ENCODE assay signal across 11 mouse cellular contexts in genomic region chr14:79299230-79299629, GRCm38 (mm10). TPM values are rescaled to one million over a fixed set of nuclear protein-coding genes. Genes with fewer than 3 reads are reported as not detected.
DNase-seq lines count a peak whose midpoint lies in the region; ATAC-seq and TF ChIP-seq lines count a peak whose summit lies in the region.
"Had no signal": no experiment of that assay in that cellular context is flagged by ENCODE, and none has a peak within 500 bp of the region (broad histone marks: within the 10 kb centered on the region; RNA-seq: fewer than 3 reads in every experiment).

No protein-coding gene starts in this region.

- TF ChIP-seq CTCF in heart, postnatal 0 days (IDR thresholded peaks at IDR 0.05; ENCODE audit: low read depth) = no peak

- H3K4me2 ChIP-seq in heart, postnatal 0 days (ENCODE audit: low read depth, low read length) = peak overlapping the region; percentile 77
- H3K4me2 ChIP-seq in midbrain, embryonic 16.5 days (ENCODE audit: low read length) = peak overlapping the region; percentile 31
- H3K4me2 ChIP-seq in midbrain, embryonic 14.5 days (ENCODE audit: low read length) = no peak overlapping the region; the same call in 1 of the 2 replicates
- peak overlapping the region; percentile 41 for H3K4me2 ChIP-seq in hindbrain, embryonic 16.5 days (ENCODE audit: low read length)
- peak overlapping the region; percentile 19; the same call in 1 of the 2 replicates for H3K4me2 ChIP-seq in stomach, embryonic 15.5 days

- peaks cover 4% of the 10 kb centered on the region; the same call in 1 of the 2 replicates for H3K4me1 ChIP-seq in heart, postnatal 0 days (ENCODE audit: control insufficient read depth, insufficient read depth)
- H3K4me1 ChIP-seq in midbrain, embryonic 16.5 days (ENCODE audit: control insufficient read depth, insufficient read depth, low read length) = peaks cover 17% of the 10 kb centered on the region
- peaks cover 9% of the 10 kb centered on the region for H3K4me1 ChIP-seq in midbrain, embryonic 14.5 days (ENCODE audit: control insufficient read depth, insufficient read depth, low read length)
- peaks cover 12% of the 10 kb centered on the region; the same call in 1 of the 2 replicates for H3K4me1 ChIP-seq in hindbrain, embryonic 16.5 days (ENCODE audit: control insufficient read depth, insufficient read depth, low read depth, low read length)
- peaks cover 11% of the 10 kb centered on the region; the same call in 1 of the 2 replicates for H3K4me1 ChIP-seq in stomach, embryonic 15.5 days

- H3K9me3 ChIP-seq in heart, postnatal 0 days (replicated peaks; ENCODE audit: control insufficient read depth, low read length) = no peaks in the 10 kb centered on the region
- no peaks in the 10 kb centered on the region for H3K9me3 ChIP-seq in midbrain, embryonic 16.5 days (replicated peaks; ENCODE audit: control insufficient read depth, low read length, poor library complexity, severe bottlenecking)
- no peaks in the 10 kb centered on the region for H3K9me3 ChIP-seq in midbrain, embryonic 14.5 days (ENCODE audit: control insufficient read depth, low read length)
- H3K9me3 ChIP-seq in hindbrain, embryonic 16.5 days (ENCODE audit: control insufficient read depth, low read length) = no peaks in the 10 kb centered on the region
- no peaks in the 10 kb centered on the region for H3K9me3 ChIP-seq in stomach, embryonic 15.5 days

- no peaks in the 10 kb centered on the region for H3K36me3 ChIP-seq in heart, postnatal 0 days (replicated peaks; ENCODE audit: control insufficient read depth, insufficient read depth, low read length)
- H3K36me3 ChIP-seq in midbrain, embryonic 16.5 days (ENCODE audit: control insufficient read depth, insufficient read depth, low read length) = no peaks in the 10 kb centered on the region
- H3K36me3 ChIP-seq in midbrain, embryonic 14.5 days (ENCODE audit: control insufficient read depth, insufficient read depth, low read length) = no peaks in the 10 kb centered on the region
- H3K36me3 ChIP-seq in hindbrain, embryonic 16.5 days (ENCODE audit: control insufficient read depth, insufficient read depth, low read length) = no peaks in the 10 kb centered on the region
- H3K36me3 ChIP-seq in stomach, embryonic 15.5 days = no peaks in the 10 kb centered on the region

- TF ChIP-seq EP300 in heart, postnatal 0 days (IDR thresholded peaks at IDR 0.05; ENCODE audit: low read depth) = no peak

- ATAC-seq in heart, postnatal 0 days (ENCODE audit: insufficient read depth, low read depth) = no peak
- ATAC-seq in midbrain, embryonic 16.5 days = no peak
- ATAC-seq in midbrain, embryonic 14.5 days (ENCODE audit: low FRiP score, low TSS enrichment) = no peak
- ATAC-seq in hindbrain, embryonic 16.5 days = no peak
- no peak for ATAC-seq in stomach, embryonic 15.5 days (ENCODE audit: insufficient read depth, low FRiP score, low read depth)

- no peak overlapping the region for H3K9ac ChIP-seq in heart, postnatal 0 days (replicated peaks; ENCODE audit: low read depth, low read length)
- H3K9ac ChIP-seq in midbrain, embryonic 16.5 days (ENCODE audit: low read depth, low read length) = no peak overlapping the region
- no peak overlapping the region for H3K9ac ChIP-seq in midbrain, embryonic 14.5 days (replicated peaks; ENCODE audit: low read length)
- H3K9ac ChIP-seq in hindbrain, embryonic 16.5 days (ENCODE audit: low read depth, low read length) = no peak overlapping the region
- no peak overlapping the region for H3K9ac ChIP-seq in stomach, embryonic 15.5 days

- no peak for DNase-seq in heart, postnatal 0 days (ENCODE audit: low spot score)
- DNase-seq in heart, adult 11 months = no peak
- DNase-seq in midbrain, embryonic 14.5 days = no peak
- no peak for DNase-seq in yolk sac, embryonic 10.5 days (ENCODE audit: low spot score)
- DNase-seq in embryo, embryonic 10 days (ENCODE audit: low spot score) = no peak

- no peak overlapping the region for H3K27ac ChIP-seq in heart, postnatal 0 days (ENCODE audit: low read depth)
- no peak overlapping the region for H3K27ac ChIP-seq in midbrain, embryonic 16.5 days (ENCODE audit: low read length)
- no peak overlapping the region for H3K27ac ChIP-seq in midbrain, embryonic 14.5 days (replicated peaks; ENCODE audit: low read depth, low read length)
- no peak overlapping the region for H3K27ac ChIP-seq in hindbrain, embryonic 16.5 days (ENCODE audit: low read depth, low read length)
- no peak overlapping the region for H3K27ac ChIP-seq in stomach, embryonic 15.5 days

- WGBS in heart, postnatal 0 days = 73% methylated on average over 4 of the region's 4 CpGs
- 63% methylated on average over 4 of the region's 4 CpGs for WGBS in midbrain, embryonic 16.5 days
- WGBS in midbrain, embryonic 14.5 days = 48% methylated on average over 4 of the region's 4 CpGs
- 42% methylated on average over 4 of the region's 4 CpGs for whole genome bisulfite sequencing in hindbrain, embryonic 16.5 days
- 58% methylated on average over 4 of the region's 4 CpGs for WGBS in stomach, embryonic 15.5 days

- H3K27me3 ChIP-seq in heart, postnatal 0 days (ENCODE audit: control insufficient read depth, insufficient read depth, low read length) = peaks cover 11% of the 10 kb centered on the region; the same call in 1 of the 2 replicates
- H3K27me3 ChIP-seq in midbrain, embryonic 16.5 days (ENCODE audit: control insufficient read depth, insufficient read depth, low read depth, low read length) = peaks cover 4% of the 10 kb centered on the region
- peaks cover 19% of the 10 kb centered on the region for H3K27me3 ChIP-seq in midbrain, embryonic 14.5 days (ENCODE audit: control insufficient read depth, insufficient read depth, low read length)
- peaks cover 7% of the 10 kb centered on the region for H3K27me3 ChIP-seq in hindbrain, embryonic 16.5 days (replicated peaks; ENCODE audit: control insufficient read depth, insufficient read depth, low read length)
- peaks cover 4% of the 10 kb centered on the region; the same call in 1 of the 2 replicates for H3K27me3 ChIP-seq in stomach, embryonic 15.5 days (replicated peaks)

- H3K4me3 ChIP-seq in heart, postnatal 0 days (ENCODE audit: low read depth, low read length) = peak overlapping the region; percentile 11; the same call in 1 of the 2 replicates
- H3K4me3 ChIP-seq in midbrain, embryonic 16.5 days (ENCODE audit: low read depth, low read length) = peak overlapping the region; percentile 4; the same call in 1 of the 2 replicates
- H3K4me3 ChIP-seq in midbrain, embryonic 14.5 days (replicated peaks; ENCODE audit: low read depth, low read length) = no peak overlapping the region
- peak overlapping the region; percentile 13; the same call in 1 of the 2 replicates for H3K4me3 ChIP-seq in hindbrain, embryonic 16.5 days (ENCODE audit: low read length)
- no peak overlapping the region; the same call in 1 of the 2 replicates for H3K4me3 ChIP-seq in stomach, embryonic 15.5 days (replicated peaks)

RNA-seq across cellular contexts. Expression of gene Rgcc, which starts 2.2 kb away (rescaled TPM):
- total RNA-seq in heart, postnatal 0 days (2014; rRNA removed; ENCODE audit: low replicate concordance) = 21.4 and 43.4 TPM in 2 replicates
- polyA plus RNA-seq in heart, postnatal 0 days (2015; fragmentation: Nextera tagmentation; extraction: Ambion mirVana) = 43.6 and 51.8 TPM in 2 replicates
- polyA plus RNA-seq in midbrain, embryonic 16.5 days (2015; fragmentation: Nextera tagmentation; extraction: Ambion mirVana) = 26.3 and 36.4 TPM in 2 replicates
- 19.9 and 25.0 TPM in 2 replicates for polyA plus RNA-seq in midbrain, embryonic 14.5 days (2014; fragmentation: Nextera tagmentation; extraction: Ambion mirVana)
- polyA plus RNA-seq in hindbrain, embryonic 16.5 days (2015; fragmentation: Nextera tagmentation; extraction: Ambion mirVana) = 49.0 and 59.3 TPM in 2 replicates
- 52.5 and 71.6 TPM in 2 replicates for polyA plus RNA-seq in stomach, embryonic 15.5 days (2015; fragmentation: Nextera tagmentation; extraction: Ambion mirVana)

RNA-seq across cellular contexts. Expression of gene Zfp957, which starts 52.1 kb away (rescaled TPM):
- total RNA-seq in heart, postnatal 0 days (2014; rRNA removed; ENCODE audit: low replicate concordance) = not detected in 2 replicates
- not detected in 2 replicates for polyA plus RNA-seq in heart, postnatal 0 days (2015; fragmentation: Nextera tagmentation; extraction: Ambion mirVana)
- not detected in 2 replicates for polyA plus RNA-seq in midbrain, embryonic 16.5 days (2015; fragmentation: Nextera tagmentation; extraction: Ambion mirVana)
- polyA plus RNA-seq in midbrain, embryonic 14.5 days (2014; fragmentation: Nextera tagmentation; extraction: Ambion mirVana) = not detected in 2 replicates
- polyA plus RNA-seq in hindbrain, embryonic 16.5 days (2015; fragmentation: Nextera tagmentation; extraction: Ambion mirVana) = not detected in 2 replicates
- not detected in 2 replicates for polyA plus RNA-seq in stomach, embryonic 15.5 days (2015; fragmentation: Nextera tagmentation; extraction: Ambion mirVana)
- total RNA-seq: ES-E14; layer of hippocampus, postnatal 25 days; neutrophil, adult 5-6 weeks had no signal

Comparison
In these comparisons a context has a peak if more than half of its experiments do, and no peak if none do; other contexts are left out.
1. H3K4me3 ChIP-seq: peak in heart, postnatal 0 days (single experiment), midbrain, embryonic 16.5 days (single experiment) and hindbrain, embryonic 16.5 days (single experiment); none in midbrain, embryonic 14.5 days (single experiment) and stomach, embryonic 15.5 days (single experiment).